In the genomic region with DNA sequence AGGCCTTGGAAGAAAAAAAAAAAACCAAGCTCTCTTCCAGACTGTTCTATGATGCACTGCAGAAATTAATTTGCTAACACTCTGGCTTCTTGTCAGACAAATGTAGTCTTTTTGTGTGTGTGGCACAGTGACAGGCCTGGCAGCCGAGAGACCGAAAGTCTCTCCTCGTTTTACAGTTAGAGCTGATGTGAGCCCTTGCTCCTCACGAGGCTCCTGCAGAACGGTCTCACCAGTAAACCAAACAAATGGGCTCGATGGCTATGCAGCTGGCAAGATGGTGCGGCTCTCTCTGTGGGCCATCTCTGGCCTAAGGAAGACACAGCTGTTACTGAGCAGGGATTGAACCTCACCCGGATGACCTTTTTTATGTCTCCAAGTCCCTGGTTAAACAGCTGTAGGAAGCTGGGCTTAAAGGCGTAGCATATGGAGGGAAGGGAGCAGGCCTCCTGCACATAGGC, we compare ENCODE assay signal across 14 mouse cellular contexts. TPM values are rescaled to one million over a fixed set of nuclear protein-coding genes. Genes with fewer than 3 reads are reported as not detected.
A peak's percentile ranks its signal among the peaks of the same experiment; 100 is the strongest.
DNase-seq lines count a peak whose midpoint lies in the region; ATAC-seq and TF ChIP-seq lines count a peak whose summit lies in the region.
"Had no signal": no experiment of that assay in that cellular context is flagged by ENCODE, and none has a peak within 500 bp of the region (broad histone marks: within the 10 kb centered on the region; RNA-seq: fewer than 3 reads in every experiment).

No protein-coding gene starts in this region.

- no peak overlapping the region for H3K4me2 ChIP-seq in hindbrain, embryonic 11.5 days (replicated peaks; ENCODE audit: low read depth, low read length)
- H3K4me2 ChIP-seq in lung, postnatal 0 days (replicated peaks; ENCODE audit: low read depth, low read length) = no peak overlapping the region
- H3K4me2 ChIP-seq in forebrain, embryonic 16.5 days (ENCODE audit: low read length) = no peak overlapping the region
- no peak overlapping the region for H3K4me2 ChIP-seq in liver, embryonic 11.5 days
- H3K4me2 ChIP-seq: heart, embryonic 12.5 days had no signal

- H3K27ac ChIP-seq in hindbrain, embryonic 10.5 days = 0 out of 2 replicates have a peak overlapping the region, but pooled peaks have one; percentile 12
- H3K27ac ChIP-seq in hindbrain, embryonic 11.5 days (ENCODE audit: low read depth, low read length) = no peak overlapping the region
- H3K27ac ChIP-seq in lung, postnatal 0 days (ENCODE audit: low read length) = no peak overlapping the region
- peak overlapping the region; percentile 79 for H3K27ac ChIP-seq in forebrain, embryonic 16.5 days (ENCODE audit: low read length)
- H3K27ac ChIP-seq in liver, embryonic 11.5 days (ENCODE audit: low read depth, low read length) = no peak overlapping the region

- TF ChIP-seq EP300 in lung, postnatal 0 days (IDR thresholded peaks at IDR 0.05) = no peak

- 74% methylated on average over 9 of the region's 9 CpGs for WGBS in hindbrain, embryonic 10.5 days
- 67% methylated on average over 9 of the region's 9 CpGs for WGBS in hindbrain, embryonic 11.5 days
- 49% methylated on average over 9 of the region's 9 CpGs for WGBS in lung, postnatal 0 days
- 52% methylated on average over 9 of the region's 9 CpGs for WGBS in forebrain, embryonic 16.5 days
- 84% methylated on average over 9 of the region's 9 CpGs for WGBS in liver, embryonic 11.5 days

- H3K4me3 ChIP-seq in hindbrain, embryonic 10.5 days = no peak overlapping the region
- no peak overlapping the region for H3K4me3 ChIP-seq in hindbrain, embryonic 11.5 days (ENCODE audit: low read depth, low read length)
- no peak overlapping the region for H3K4me3 ChIP-seq in lung, postnatal 0 days (ENCODE audit: low read depth, low read length)
- no peak overlapping the region for H3K4me3 ChIP-seq in forebrain, embryonic 16.5 days (replicated peaks; ENCODE audit: low read length)
- H3K4me3 ChIP-seq in liver, embryonic 11.5 days (ENCODE audit: low read depth, low read length) = no peak overlapping the region
- H3K4me3 ChIP-seq: heart, embryonic 12.5 days had no signal

- TF ChIP-seq CTCF in lung, postnatal 0 days (IDR thresholded peaks at IDR 0.05) = no peak

- no peak for ATAC-seq in hindbrain, embryonic 11.5 days (ENCODE audit: low FRiP score)
- ATAC-seq in lung, postnatal 0 days = peak; percentile 32
- ATAC-seq in forebrain, embryonic 16.5 days = peak; percentile 57
- no peak for ATAC-seq in liver, embryonic 11.5 days (replicated peaks; ENCODE audit: low FRiP score)
- ATAC-seq: CD4-positive, CD25-positive, alpha-beta regulatory T cell, adult 4 months had no signal

- H3K27me3 ChIP-seq in hindbrain, embryonic 10.5 days (ENCODE audit: insufficient read depth, poor library complexity, severe bottlenecking) = no peaks in the 10 kb centered on the region
- H3K27me3 ChIP-seq in hindbrain, embryonic 11.5 days (ENCODE audit: control insufficient read depth, insufficient read depth, low read length) = no peaks in the 10 kb centered on the region
- H3K27me3 ChIP-seq in lung, postnatal 0 days (replicated peaks; ENCODE audit: insufficient read depth, low read length) = no peaks in the 10 kb centered on the region
- H3K27me3 ChIP-seq in forebrain, embryonic 16.5 days (replicated peaks; ENCODE audit: control insufficient read depth, insufficient read depth, low read length) = no peaks in the 10 kb centered on the region
- no peaks in the 10 kb centered on the region for H3K27me3 ChIP-seq in liver, embryonic 11.5 days (replicated peaks; ENCODE audit: control insufficient read depth, insufficient read depth, low read length)

- peaks cover 52% of the 10 kb centered on the region for H3K36me3 ChIP-seq in hindbrain, embryonic 10.5 days
- no peaks in the 10 kb centered on the region for H3K36me3 ChIP-seq in hindbrain, embryonic 11.5 days (ENCODE audit: control insufficient read depth, insufficient read depth, low read length)
- no peaks in the 10 kb centered on the region for H3K36me3 ChIP-seq in lung, postnatal 0 days (ENCODE audit: insufficient read depth, low read length)
- no peaks in the 10 kb centered on the region for H3K36me3 ChIP-seq in forebrain, embryonic 16.5 days (ENCODE audit: control insufficient read depth, insufficient read depth)
- H3K36me3 ChIP-seq in liver, embryonic 11.5 days (ENCODE audit: control insufficient read depth, insufficient read depth, low read length) = no peaks in the 10 kb centered on the region
- H3K36me3 ChIP-seq: heart, embryonic 12.5 days had no signal

- H3K9ac ChIP-seq in hindbrain, embryonic 11.5 days (ENCODE audit: low read depth, low read length) = no peak overlapping the region
- H3K9ac ChIP-seq in lung, postnatal 0 days (replicated peaks; ENCODE audit: low read depth) = no peak overlapping the region
- H3K9ac ChIP-seq in forebrain, embryonic 16.5 days (replicated peaks; ENCODE audit: low read depth, low read length) = 0 out of 2 replicates have a peak overlapping the region, but pooled peaks have one; percentile 18
- H3K9ac ChIP-seq in liver, embryonic 11.5 days (ENCODE audit: low read depth, low read length) = no peak overlapping the region
- H3K9ac ChIP-seq: heart, embryonic 12.5 days had no signal

- DNase-seq in hindbrain, embryonic 10.5 days (ENCODE audit: low spot score) = no peak
- no peak for DNase-seq in hindbrain, embryonic 11.5 days (ENCODE audit: low spot score)
- peak; percentile 62 for DNase-seq in lung, postnatal 0 days (ENCODE audit: low spot score)
- no peak for DNase-seq in lung, postnatal 36 days
- DNase-seq in skeletal muscle tissue, adult 2 months (ENCODE audit: low read depth, low spot score) = peak; percentile 66
- no peak for DNase-seq in liver, embryonic 11.5 days (ENCODE audit: low spot score)
- DNase-seq in spleen, postnatal 4 days (ENCODE audit: low spot score in 2 of 2) = no peak
- DNase-seq: adrenal gland, postnatal 36 days; cerebellum, postnatal 14 days; kidney, postnatal 14 days; thymus, adult 18-20 months had no signal

- H3K9me3 ChIP-seq in hindbrain, embryonic 10.5 days = no peaks in the 10 kb centered on the region
- no peaks in the 10 kb centered on the region for H3K9me3 ChIP-seq in hindbrain, embryonic 11.5 days (ENCODE audit: control insufficient read depth, low read length)
- H3K9me3 ChIP-seq in lung, postnatal 0 days (ENCODE audit: low read length) = no peaks in the 10 kb centered on the region
- H3K9me3 ChIP-seq in forebrain, embryonic 16.5 days (ENCODE audit: control insufficient read depth, low read length) = no peaks in the 10 kb centered on the region
- no peaks in the 10 kb centered on the region for H3K9me3 ChIP-seq in liver, embryonic 11.5 days (ENCODE audit: control insufficient read depth, low read length)
- H3K9me3 ChIP-seq: heart, embryonic 12.5 days had no signal

- peaks cover 52% of the 10 kb centered on the region for H3K4me1 ChIP-seq in hindbrain, embryonic 10.5 days (replicated peaks)
- no peaks in the 10 kb centered on the region for H3K4me1 ChIP-seq in hindbrain, embryonic 11.5 days (replicated peaks; ENCODE audit: control insufficient read depth, insufficient read depth, low read length)
- H3K4me1 ChIP-seq in lung, postnatal 0 days (ENCODE audit: insufficient read depth, low read depth, low read length) = no peaks in the 10 kb centered on the region; the same call in 1 of the 2 replicates
- H3K4me1 ChIP-seq in forebrain, embryonic 16.5 days (replicated peaks; ENCODE audit: control insufficient read depth, insufficient read depth, low read length) = peaks cover 51% of the 10 kb centered on the region
- H3K4me1 ChIP-seq in liver, embryonic 11.5 days (replicated peaks; ENCODE audit: control insufficient read depth, insufficient read depth, low read length) = no peaks in the 10 kb centered on the region

RNA-seq across cellular contexts. Expression of a gene that starts 48.3 kb away (rescaled TPM):
- polyA plus RNA-seq in hindbrain, embryonic 10.5 days (2016; fragmentation: Nextera tagmentation; extraction: Ambion mirVana) = 13.3 and 17.6 TPM in 2 replicates
- 11.6 and 14.1 TPM in 2 replicates for polyA plus RNA-seq in hindbrain, embryonic 11.5 days (2014; fragmentation: Nextera tagmentation; extraction: Ambion mirVana)
- 6.9 and 7.4 TPM in 2 replicates for polyA plus RNA-seq in lung, postnatal 0 days (2015; fragmentation: Nextera tagmentation; extraction: Ambion mirVana)
- 18.1 and 20.7 TPM in 2 replicates for polyA plus RNA-seq in forebrain, embryonic 16.5 days (2015; fragmentation: Nextera tagmentation; extraction: Ambion mirVana)
- 11.8 and 13.3 TPM in 2 replicates for polyA plus RNA-seq in liver, embryonic 11.5 days (2014; fragmentation: Nextera tagmentation; extraction: Ambion mirVana)

Comparison
In these comparisons a context has a peak if more than half of its experiments do, and no peak if none do; other contexts are left out.
1. DNase-seq: peak in lung, postnatal 0 days (single experiment) and skeletal muscle tissue, adult 2 months (single experiment); none in hindbrain, embryonic 10.5 days (single experiment), hindbrain, embryonic 11.5 days (single experiment), lung, postnatal 36 days (single experiment), liver, embryonic 11.5 days (single experiment) and spleen, postnatal 4 days (0 of 2).
2. H3K27ac ChIP-seq: peak in hindbrain, embryonic 10.5 days (single experiment) and forebrain, embryonic 16.5 days (single experiment); none in hindbrain, embryonic 11.5 days (single experiment), lung, postnatal 0 days (single experiment) and liver, embryonic 11.5 days (single experiment).
3. ATAC-seq: peak in lung, postnatal 0 days (single experiment) and forebrain, embryonic 16.5 days (single experiment); none in hindbrain, embryonic 11.5 days (single experiment) and liver, embryonic 11.5 days (single experiment).